17 mouse cellular contexts compared by ENCODE assay signal in the genomic region with DNA sequence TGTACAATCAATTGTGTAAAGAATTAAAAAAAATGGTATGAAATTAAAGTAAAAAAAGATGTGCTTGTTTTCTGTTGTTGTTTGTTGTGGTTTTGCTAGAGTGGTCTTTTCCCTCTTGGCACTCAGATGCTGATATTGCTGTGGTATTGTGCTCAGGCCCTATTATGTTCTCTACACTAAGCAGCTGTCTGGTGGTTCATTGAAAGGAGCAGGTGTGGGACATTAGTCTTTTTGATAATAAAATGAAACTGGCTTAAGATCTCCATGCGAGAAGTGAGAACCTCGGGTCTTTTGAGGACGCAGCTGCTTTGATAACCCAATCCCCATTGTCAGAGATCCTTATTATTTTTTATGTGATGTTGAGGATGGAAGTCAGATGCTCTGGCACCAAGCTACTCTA.
"Had no signal": no experiment of that assay in that cellular context is flagged by ENCODE, and none has a peak within 500 bp of the region (broad histone marks: within the 10 kb centered on the region; RNA-seq: fewer than 3 reads in every experiment).

No protein-coding gene starts in this region.

- H3K9me3 ChIP-seq: lung, embryonic 15.5 days; midbrain, embryonic 10.5 days; neural tube, embryonic 12.5 days; stomach, embryonic 15.5 days had no signal

- DNase-seq: liver, postnatal 0 days; lung, adult 2 months; lung, postnatal 14 days; lung, postnatal 4 days; midbrain, embryonic 14.5 days; right cerebral cortex, postnatal 14 days; thymus, adult 2 months; thymus, postnatal 25 days; thymus, postnatal 4 days had no signal

- H3K4me1 ChIP-seq: lung, embryonic 15.5 days; midbrain, embryonic 10.5 days; midbrain, embryonic 12.5 days; neural tube, embryonic 12.5 days; stomach, embryonic 15.5 days had no signal

- H3K4me3 ChIP-seq: lung, embryonic 15.5 days; midbrain, embryonic 10.5 days; midbrain, embryonic 12.5 days; neural tube, embryonic 12.5 days; stomach, embryonic 15.5 days had no signal

- ATAC-seq: liver, postnatal 0 days; lung, postnatal 0 days; midbrain, embryonic 16.5 days had no signal

- H3K9ac ChIP-seq: liver, postnatal 0 days; lung, embryonic 15.5 days; midbrain, embryonic 12.5 days; neural tube, embryonic 12.5 days; stomach, embryonic 15.5 days had no signal

- H3K27ac ChIP-seq: lung, embryonic 15.5 days; midbrain, embryonic 10.5 days; midbrain, embryonic 12.5 days; neural tube, embryonic 12.5 days; stomach, embryonic 15.5 days; stomach, postnatal 0 days had no signal

- H3K36me3 ChIP-seq: lung, embryonic 15.5 days; midbrain, embryonic 10.5 days; midbrain, embryonic 12.5 days; neural tube, embryonic 12.5 days; stomach, embryonic 15.5 days had no signal

- H3K27me3 ChIP-seq: lung, embryonic 15.5 days; midbrain, embryonic 12.5 days; neural tube, embryonic 12.5 days; stomach, embryonic 15.5 days had no signal

- H3K4me2 ChIP-seq: lung, embryonic 15.5 days; midbrain, embryonic 12.5 days; neural tube, embryonic 12.5 days; stomach, embryonic 15.5 days had no signal
